Mouse (Mus musculus) layer of hippocampus, postnatal 36 days (tissue): ENCODE results near the gene Zfp786. TPM values are rescaled to one million over a fixed set of nuclear protein-coding genes. Genes with fewer than 3 reads are reported as not detected.

Experiments
- DNase-seq, 2 experiments: peaks; one replicate each; pipeline ENCODE4 v3.0.0; 2022
- total RNA-seq, 2 experiments: library from RNA; stranded (reverse); gene quantifications; 2 replicates each; pipeline ENCODE4 v1.2.3; 2021

Gene Zfp786
- total RNA-seq, 2 experiments from 2014 or later, result 5.3 to 7.3 TPM

DNA sequence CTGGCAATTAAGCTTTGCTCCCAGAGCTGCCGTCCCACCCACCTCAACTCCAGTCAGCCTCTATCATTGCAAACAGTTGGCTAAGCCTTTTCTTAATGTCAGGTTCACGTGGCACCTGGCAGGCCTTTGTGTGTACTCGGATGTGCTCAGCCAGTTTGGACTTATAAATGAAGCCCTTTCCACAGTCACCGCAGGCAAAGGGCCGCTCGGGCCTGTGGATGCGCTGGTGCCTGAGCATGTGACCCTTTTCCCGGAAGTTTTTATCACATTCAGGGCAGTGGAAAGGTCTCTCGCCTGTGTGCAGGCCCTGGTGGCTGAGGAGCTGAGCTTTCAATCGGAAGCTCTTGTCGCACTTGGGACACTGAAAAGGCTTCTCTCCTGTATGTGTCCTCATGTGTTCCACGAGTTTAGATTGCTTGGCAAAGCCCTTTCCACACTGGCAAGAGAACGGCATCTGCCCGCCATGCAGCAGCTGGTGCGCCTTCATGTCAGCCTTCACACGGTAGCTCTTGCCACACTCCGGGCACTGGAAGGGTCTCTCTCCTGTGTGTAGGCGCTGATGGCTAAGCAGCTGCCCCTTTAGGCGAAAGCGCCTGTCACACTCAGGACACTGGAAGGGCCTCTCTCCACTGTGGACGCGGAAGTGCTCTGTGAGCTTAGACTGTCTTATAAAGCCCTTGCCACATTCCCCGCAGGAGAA lies 10.9 kb downstream of the Zfp786 start:
- DNase-seq, result no peak

DNA sequence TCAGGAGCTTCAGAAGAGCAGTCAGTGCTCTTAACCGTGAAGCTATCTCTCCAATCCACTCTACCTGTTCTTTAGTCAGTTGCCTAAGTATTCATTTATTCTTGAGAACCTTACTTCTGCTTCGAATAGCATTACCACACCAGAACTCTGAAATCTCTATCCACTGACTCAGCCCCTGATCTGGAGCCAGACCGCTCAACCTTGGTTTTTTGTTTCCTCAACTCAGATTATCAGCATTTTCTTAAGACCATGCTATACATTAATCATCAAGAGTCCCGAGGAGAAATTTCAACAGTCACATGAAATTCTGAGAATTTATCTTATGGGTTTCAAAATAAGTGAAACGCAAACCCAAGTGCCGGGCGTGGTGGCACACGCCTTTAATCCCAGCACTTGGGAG lies 11.9 kb downstream of the Zfp786 start:
- DNase-seq, result no peak

DNA sequence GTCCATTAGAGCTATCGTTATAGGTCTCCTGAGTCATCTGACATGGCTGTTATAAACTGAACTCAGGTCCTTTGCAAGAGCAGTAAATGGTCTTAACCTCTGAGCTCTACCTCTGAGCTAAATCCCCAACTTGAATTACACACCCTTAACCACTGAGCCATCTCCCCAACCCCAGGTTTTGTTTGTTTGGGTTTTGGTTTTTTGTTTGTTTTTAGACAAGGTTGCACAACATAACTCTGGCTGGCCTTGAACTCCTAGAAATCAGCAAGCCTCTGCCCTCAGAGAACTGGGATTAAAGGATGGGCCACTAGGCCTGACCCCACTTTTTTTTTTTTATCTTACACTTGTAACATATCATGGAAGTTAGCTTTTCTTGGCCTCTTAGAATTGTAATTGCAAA lies 14.5 kb downstream of the Zfp786 start:
- no peak for DNase-seq

DNA sequence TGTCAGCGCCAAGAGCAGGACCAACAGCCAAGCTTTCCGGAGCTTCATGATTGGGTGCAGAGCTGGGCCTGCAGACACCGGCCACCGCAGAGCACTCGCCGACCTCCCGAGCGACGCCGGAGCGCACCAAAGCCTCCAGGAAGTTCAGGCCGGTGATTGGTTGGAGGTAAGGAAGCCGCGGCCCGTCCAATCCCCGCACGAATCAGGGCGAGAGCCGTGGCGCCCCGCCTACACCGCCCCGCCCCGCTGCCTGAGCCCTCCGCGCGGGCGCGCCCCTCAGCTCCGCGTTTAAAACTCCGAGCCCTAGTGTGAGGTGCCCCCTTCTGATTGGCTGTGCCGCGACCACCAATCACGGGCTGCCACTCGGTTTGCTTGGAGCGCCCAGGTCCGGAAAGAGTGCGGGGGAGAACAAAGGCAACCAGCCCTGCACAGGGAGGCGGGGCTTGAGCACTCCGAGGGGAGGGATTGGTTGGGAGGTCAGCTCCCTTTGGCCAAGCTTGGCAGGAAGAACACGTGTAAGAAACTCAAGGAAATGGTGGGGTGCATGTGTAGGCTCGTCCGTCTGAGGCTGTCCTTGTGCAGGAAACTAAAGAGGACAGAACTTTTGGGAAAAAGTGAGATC lies 17.3 kb downstream of the Zfp786 start, which contains the start of gene Pdia4:
TSS of gene Pdia4 (minus strand) at position 174 of the 622 bp plus-strand sequence.
- DNase-seq, result peak; percentile 98 to 99

DNA sequence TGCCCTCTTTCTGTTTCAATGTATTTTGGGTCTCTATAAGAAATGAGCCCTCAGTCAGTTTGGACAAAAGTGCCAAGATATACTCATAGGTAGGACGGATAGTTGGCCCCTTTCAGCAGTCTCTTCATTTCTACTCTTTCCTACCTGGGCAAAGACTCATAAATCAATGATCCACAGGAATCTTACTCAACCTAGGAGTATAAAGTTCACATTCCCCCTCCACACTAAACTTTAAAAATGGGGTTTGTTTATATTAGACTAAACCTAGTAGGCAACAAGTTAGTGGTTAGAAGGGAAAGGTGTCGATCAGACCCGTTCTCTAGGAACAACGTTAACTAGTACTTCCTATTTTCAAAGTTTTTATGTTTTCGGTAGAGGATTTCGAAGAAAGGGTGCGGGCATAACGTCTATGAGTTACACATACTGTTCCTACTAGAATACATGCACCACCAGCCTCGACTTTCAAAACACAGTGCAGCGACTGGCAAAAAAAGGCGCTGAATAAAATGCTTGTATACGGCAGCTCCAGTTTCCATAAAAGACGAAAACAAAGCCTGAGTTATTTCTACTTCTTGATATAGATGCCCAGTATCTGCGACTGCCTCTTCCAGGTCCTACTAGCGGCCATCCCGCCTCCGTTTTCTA lies 18.3 kb downstream of the Zfp786 start:
- DNase-seq, result no peak

DNA sequence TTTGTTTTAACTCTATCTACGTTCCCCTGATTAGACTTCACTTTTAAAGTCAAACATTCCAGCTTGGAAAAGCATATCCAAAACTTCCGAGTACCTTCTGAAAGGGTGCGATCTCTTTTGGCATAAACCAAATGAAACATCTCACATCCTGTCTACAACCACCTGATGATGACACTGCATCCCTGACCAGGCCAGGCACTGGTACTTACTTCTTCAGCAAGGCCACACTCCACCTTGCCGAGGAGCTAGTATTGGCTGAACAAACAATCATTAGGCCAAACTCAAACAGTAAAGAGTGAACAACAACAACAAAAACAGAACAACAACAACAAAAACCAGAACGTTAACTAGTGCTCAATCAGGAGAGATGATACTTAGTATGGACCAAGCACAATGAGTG lies 19.3 kb downstream of the Zfp786 start:
- no peak for DNase-seq

DNA sequence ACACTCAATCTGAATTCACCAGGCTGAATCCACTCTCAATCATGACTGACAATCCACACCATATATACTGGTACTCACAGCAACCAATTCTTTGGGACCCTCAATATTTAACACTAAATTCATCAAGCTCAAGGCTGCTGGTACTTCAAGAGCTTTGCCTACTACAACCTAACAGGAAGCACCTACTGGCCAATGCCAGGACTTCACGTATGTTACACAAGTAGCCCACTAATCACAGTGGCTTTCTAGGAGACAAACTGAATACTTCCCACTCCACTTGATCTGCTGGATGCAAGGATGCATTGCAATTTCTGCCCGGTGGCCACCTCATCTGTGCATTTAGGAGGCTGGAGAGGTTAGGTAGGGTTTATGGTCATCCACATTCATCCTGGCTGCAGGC lies 20.5 kb downstream of the Zfp786 start:
- DNase-seq, result no peak

DNA sequence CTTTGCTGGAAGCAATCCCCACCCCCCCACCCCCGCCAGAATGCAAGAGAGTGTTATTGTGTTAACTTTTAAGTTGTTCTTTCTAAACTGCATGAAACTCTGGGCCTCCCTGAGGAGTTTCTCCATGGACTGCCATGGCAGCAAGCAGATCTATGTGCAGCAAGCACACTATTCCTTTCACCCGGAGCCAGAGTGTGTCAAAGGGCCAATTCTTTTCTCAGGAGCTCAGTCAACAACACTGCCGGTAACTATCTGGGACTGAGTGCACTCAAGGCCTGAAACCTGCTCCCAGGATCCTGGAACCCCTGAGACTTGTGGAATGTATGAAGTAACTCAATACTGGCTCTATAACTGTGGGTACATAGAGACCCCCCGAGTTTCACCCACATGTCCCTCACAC lies 21.6 kb downstream of the Zfp786 start:
- DNase-seq, result no peak

DNA sequence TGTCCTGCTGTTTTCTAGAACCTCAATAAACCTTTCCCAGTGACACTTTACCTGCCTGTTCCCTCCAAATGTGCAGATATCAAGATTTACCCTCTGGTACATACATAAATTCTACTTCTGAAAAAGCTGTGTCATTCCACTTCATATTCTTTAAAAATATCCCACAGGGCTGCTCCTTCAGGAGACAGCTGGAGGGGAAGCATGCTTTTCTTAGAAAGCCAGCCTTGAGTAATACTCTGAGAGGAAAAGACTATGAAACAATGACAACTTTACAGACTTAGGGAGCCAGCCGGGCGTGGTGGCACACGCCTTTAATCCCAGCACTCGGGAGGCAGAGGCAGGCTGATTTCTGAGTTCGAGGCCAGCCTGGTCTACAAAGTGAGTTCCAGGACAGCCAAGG lies 22.1 kb downstream of the Zfp786 start:
- no peak for DNase-seq

DNA sequence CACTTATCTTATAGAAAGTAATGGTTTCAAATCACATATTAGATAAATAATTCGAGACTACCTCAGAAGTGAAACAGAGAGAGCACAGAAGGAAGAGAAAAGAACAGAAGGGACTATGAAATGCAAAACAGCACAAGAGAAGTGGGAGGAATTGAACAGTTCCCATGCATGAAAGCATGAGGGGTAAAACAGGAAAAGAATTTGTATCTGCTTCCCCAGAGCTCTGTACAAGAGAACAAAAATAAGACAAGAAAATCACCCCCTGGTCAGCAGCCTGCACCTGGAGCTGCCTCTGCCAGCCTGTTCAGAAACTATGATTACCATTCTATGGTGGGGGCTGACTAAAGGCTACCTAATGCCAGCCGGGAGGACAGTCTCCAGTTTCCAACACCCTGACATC lies 23.2 kb downstream of the Zfp786 start:
- no peak for DNase-seq

DNA sequence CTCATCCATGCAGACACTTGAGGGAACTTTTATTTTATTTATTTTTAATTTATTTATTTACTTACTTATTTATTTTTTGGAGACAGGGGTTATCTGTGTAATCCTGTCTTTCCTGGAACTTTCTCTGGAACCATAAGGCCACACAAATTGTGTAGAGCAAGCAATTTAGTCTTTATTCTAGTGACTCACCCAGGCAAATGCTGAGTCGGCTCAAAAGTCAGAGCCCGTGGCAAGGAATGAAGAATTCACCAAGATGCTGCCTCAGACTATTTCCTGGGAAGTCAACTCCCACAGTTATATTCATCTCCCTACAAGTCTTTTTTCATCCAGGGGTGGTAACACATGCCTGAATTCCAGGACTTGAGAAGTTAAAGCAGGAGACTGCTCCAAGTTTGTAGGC lies 25.1 kb downstream of the Zfp786 start:
- DNase-seq, result no peak

DNA sequence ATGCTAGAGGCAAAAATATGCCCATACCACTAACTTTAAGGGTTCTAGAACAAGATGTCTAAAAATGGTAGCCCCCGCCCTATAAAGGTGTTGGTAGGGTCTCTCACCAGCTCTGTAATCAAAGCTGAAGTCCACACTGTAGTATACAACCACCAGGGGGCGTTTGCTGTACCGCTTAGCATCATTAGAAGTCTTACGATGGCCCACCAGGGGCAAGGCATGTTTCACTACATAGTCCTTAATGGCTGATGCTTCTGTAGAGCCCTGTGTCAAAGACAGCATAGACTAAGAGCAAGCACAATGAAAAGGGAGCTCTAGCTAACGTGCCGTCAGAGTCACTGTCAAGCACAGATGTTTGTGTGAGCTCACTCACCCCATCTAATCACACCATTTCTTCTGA lies 31.6 kb downstream of the Zfp786 start:
- no peak for DNase-seq

DNA sequence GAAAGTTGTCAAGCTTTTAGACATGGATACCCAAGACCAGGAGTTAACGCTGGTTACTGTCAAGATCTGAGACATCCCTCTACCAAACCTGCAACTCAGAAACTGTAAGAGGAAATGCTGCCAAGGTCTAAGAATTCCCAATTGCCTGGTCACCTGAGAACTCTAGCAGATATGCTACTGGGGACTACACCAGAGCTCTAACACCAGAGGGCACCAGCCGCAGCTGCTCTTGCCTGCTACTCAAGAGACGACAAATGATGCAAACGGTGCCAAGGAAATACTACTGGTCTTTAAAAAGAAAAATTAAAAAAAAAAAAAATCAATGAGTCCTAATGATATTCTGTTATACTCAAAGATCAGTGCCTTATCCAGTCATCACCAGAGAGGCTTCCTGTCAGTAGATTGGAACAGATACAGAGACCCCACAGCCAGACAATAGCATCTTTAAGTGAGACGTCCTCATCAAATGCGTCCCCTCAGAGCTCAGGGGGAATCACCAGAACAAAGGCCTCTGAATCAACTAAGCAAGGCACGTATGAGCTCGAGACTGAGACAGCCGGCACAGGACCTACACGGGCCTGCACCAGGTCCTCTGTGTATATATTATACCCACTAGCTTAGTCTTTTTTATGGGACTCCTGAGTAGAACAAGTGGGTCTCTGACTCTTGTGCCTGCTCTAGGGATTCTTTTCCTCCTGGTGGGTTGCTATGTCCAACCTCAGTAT lies 36.4 kb downstream of the Zfp786 start:
- DNase-seq, result peak in 1 of 2 experiments; percentile 24

DNA sequence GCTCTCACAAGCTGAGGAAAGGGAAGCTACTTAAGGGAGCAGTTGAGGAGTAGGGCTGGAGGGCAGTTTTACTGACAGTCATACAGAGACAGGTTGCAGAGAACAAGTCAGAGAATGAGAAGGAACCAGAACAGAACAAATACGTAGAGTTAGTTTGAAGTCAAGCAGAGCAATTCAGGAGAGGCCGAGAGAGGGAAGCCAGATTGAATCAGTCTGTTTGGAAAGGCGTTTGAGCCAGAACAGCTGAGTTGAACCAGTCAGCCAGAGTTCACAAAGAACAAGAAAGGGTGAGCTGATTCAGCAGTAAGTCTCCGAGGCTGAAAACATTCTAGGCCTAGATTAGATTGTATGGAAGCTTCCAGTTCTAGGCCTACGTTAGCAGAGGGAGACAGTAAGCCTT lies 37.4 kb downstream of the Zfp786 start:
- no peak for DNase-seq

DNA sequence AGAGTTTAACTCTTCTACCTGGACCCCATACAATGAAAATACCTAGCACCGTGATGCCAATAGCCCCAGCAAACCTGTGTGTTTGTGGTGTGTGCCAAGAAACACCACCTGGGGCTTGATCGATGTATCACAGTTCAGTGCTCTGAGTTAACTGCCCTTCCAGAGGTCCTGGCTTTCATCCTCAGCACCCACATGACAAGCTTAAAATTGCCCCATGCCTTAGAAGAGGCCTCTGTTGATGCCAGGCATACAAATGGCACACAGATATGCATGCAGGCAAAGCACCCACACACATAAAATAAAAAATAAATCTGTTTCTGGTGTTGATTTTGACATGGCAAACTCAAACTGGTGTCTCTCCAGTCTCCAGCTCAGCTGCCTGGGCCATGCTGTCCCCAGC lies 38.1 kb downstream of the Zfp786 start:
- DNase-seq, result no peak

DNA sequence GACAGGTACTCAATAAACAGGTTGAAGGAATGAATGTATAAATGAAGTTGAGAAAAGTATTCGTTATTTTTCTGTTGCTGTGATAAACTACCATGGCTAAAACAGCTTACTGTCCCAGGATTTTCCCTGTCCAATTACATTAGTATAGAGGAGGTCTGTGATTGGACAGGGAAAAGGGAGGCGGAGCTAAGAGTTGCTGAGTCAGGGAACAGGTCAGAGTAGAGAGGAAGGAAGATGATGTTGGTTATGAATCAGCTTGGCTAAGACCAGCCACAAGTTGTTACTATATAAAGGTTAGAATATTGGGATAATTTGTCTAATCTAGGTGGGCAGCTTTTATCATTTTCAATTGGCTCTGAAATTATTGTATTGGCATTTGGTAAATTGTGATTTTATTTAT lies 39.9 kb downstream of the Zfp786 start:
- no peak for DNase-seq

DNA sequence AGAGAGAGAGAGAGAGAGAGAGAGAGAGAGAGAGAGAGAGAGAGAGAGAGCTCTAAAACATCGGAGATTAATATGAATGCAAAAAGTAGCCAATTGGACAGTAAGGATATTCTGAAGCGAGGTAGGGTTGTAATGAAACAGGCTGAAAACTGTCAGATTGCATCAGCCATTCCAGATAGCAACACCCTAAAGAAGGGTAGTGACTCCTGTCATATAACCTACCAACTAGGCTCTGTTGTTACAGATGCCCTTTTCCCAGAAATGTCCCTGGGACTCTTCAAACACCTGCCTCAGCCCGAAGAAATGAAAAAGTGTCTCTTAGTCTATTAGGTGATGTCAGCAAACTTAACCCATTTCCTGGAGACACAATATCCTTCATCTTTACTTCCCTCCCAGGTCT lies 41.8 kb downstream of the Zfp786 start:
- DNase-seq, result no peak

DNA sequence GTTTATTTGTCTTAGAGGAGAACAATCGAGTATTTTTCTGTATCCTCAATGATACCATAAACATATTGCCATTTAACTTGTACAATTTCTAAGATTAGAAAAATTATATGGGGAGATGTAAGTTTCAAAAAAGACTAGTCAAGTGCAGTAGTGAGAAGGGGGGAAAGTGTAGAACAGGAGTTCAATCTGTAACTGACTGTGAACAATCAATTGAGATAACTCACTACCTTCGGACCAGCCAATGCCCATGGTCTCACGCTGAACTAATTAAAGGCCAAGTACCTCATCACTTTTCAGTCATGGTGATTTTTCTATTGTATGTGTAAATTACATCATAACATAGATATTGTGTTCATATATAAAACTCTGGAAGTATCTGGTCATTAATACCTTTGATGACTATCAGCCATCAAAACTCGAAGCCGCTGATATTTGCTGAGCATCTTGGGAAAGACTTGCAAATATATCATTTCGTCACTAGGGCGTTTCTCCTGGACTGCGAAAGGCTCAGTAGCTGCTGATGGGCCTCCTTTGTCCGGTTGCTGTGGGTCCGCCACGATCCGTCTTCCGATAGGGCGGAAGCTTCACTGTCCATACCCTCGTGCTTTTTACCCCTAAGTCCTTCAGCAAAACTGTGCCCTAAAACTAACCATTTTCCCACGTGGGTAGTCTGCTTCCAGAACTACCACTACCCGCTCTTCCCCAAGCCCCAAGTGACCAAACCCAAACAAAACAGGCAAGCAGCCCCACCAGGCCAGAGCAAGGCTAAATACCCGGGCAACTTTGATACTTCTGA lies 42.5 kb downstream of the Zfp786 start:
- peak; percentile 79 to 80 for DNase-seq

DNA sequence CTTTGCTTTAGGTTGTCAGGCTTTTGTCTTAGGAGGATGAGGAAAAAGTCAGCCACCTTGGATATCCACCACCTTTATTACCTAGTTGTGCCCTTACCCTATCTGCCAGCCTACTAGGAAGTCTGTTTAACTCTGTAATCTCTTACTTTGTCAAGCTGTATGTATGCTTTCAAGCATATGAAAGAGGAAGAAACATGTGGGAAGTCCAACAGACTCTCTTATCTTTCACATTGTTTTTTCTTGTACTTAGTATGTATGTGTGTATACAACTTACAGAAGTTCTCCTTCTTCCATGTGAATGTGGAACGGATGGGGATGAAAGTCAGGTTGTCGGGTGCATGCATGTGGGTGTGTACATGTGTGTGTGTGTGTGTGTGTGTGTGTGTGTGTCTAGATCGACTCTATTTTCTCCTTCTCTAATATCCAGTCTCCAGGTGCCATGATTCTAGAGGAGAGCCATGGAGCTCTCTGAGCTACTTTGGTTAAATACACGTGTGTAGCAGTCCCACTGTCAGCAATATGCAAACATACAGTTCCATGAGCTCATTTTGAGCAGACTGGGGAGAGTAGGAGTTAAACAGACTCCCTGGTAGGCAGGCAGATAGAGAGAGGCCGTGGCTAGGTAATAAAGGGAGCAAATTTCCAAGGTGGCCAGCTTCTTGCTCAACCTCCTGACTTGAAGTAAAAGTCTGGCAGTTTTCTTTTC lies 45.8 kb downstream of the Zfp786 start:
- no peak for DNase-seq

DNA sequence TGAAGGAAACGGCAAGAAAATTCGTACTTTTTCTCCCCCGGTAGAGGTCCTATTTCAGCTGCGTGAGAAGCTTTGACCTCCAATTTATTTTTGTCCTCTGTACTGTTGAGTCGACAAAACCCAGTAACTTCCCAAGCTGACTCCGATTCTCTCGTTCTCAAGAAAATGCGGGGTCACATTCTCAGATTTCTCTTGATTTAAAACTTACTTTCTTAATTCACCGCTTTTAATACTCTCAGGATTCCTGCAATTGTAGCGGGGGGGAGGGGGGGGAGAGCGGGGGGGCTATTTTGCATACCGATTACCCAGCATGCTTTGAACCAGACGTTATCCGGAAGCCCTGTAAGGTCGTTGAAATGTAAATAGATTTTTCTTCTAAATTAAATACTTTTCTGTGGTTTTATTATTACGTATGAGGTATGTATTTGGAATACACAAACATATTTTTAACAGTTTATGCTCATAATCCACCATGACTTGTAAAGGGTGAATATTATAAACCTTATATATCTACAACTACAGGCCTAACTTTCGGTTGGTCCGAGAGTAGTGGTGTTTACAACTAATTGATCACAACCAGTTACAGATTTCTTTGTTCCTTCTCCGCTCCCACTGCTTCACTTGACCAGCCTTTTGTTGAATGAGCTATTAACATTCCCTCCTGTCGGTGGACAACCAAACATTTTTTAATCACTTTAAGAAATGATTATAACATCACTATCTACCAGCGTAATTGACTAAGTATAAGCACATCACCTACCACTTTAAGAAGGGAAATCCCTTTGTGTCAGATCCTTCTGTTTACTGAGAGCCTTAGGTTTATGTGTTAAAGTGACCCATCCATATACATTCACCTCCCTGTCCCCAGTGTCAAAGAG lies 49.3 kb downstream of the Zfp786 start:
- no peak for DNase-seq

DNA sequence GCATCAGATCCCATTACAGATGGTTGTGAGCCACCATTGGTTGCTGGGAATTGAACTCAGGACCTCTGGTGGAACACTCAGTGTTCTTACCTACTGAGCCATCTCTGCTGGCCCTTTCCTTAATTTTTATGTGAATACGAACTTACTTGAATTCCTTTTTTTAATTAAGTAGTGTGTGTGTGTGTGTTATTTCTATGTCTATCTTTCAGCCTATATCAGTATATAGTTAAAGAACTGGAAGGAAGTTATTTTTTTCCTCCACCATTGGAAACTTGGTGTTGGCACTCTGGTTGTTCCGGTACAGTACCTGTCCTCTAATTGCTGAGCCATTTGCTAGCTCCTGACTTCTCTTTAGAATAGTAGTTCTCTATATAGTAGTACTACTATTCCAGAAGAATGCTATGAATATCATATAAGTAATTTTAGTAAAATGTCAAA lies 50.1 kb downstream of the Zfp786 start:
- no peak for DNase-seq
